Mouse (Mus musculus) liver, embryonic 13.5 days (tissue): ENCODE measurements around the gene 1700020N01Rik. TPM values are rescaled to one million over a fixed set of nuclear protein-coding genes. Genes with fewer than 3 reads are reported as not detected.

ENCODE experiments used
- ATAC-seq: fragments of 200-750 bp; cut with Nextera tagmentation; 2 replicates; pipeline ENCODE4 v1.8.0; 2017; ENCODE audit warnings: low read depth, mild to moderate bottlenecking, moderate number of reproducible peaks, moderate library complexity
- DNase-seq: peaks from one replicate; pipeline ENCODE4 v3.0.0; 2022
- H3K27ac ChIP-seq: fragments of 300-500 bp; sonication (generic); 2 replicates; pipeline ENCODE4 v1.5.1; 2015; ENCODE audit warnings: moderate library complexity, mild to moderate bottlenecking, inconsistent platforms
- H3K27me3 ChIP-seq: fragments of 300-500 bp; sonication (generic); 2 replicates; pipeline ENCODE4 v1.6.1; 2015; ENCODE audit warnings: mild to moderate bottlenecking, inconsistent platforms
- H3K36me3 ChIP-seq: fragments of 300-500 bp; sonication (generic); 2 replicates; pipeline ENCODE4 v1.6.1; 2015; ENCODE audit warnings: mild to moderate bottlenecking, inconsistent platforms
- H3K4me1 ChIP-seq: fragments of 300-500 bp; sonication (generic); replicated peaks from 2 replicates; pipeline ENCODE4 v1.6.1; 2015; ENCODE audit warnings: inconsistent platforms
- H3K4me2 ChIP-seq: fragments of 300-500 bp; sonication (generic); 2 replicates; pipeline ENCODE4 v1.6.1; 2015; ENCODE audit warnings: inconsistent platforms, mild to moderate bottlenecking, moderate library complexity
- H3K4me3 ChIP-seq: fragments of 300-500 bp; sonication (generic); replicated peaks from 2 replicates; pipeline ENCODE4 v1.5.1; 2015; ENCODE audit warnings: mild to moderate bottlenecking, inconsistent platforms
- H3K9ac ChIP-seq: fragments of 300-500 bp; sonication (generic); 2 replicates; pipeline ENCODE4 v1.6.1; 2015; ENCODE audit warnings: mild to moderate bottlenecking, inconsistent platforms
- H3K9me3 ChIP-seq: fragments of 300-500 bp; sonication (generic); replicated peaks from 2 replicates; pipeline ENCODE4 v1.6.1; 2016; ENCODE audit warnings: inconsistent platforms
- WGBS: fragments of 180-500 bp; shearing (Covaris S2); methylation state at CpG from one replicate; pipeline ENCODE4 v1.1.7; 2015; ENCODE audit not compliant: insufficient replicate concordance; 5-methylcytosine and 5-hydroxymethylcytosine counted together
- polyA plus RNA-seq: library from polyadenylated mRNA; unstranded; fragments of >200 nt; fragmentation: Nextera tagmentation; extraction: Ambion mirVana; gene quantifications from 2 replicates; pipeline ENCODE4 v1.2.1, GENCODE M21; 2015

Gene 1700020N01Rik
- polyA plus RNA-seq, 1 experiment from 2014 or later: not detected

- Histone ChIP-seq H3K36me3 (no peaks in the 10 kb centered on the region), H3K4me3 (no peak overlapping the region), H3K9me3 (no peaks in the 10 kb centered on the region), H3K4me2 (no peak overlapping the region), H3K27me3 (no peaks in the 10 kb centered on the region), H3K4me1 (no peaks in the 10 kb centered on the region), H3K9ac (no peak overlapping the region), H3K27ac (no peak overlapping the region)
- ATAC-seq (no peak), DNase-seq (no peak)
- 68% methylated on average over 5 of the region's 5 CpGs for WGBS
These were observed 28.8 kb upstream of the 1700020N01Rik start for GRCm38 (mm10) chr10:21564189-21564588.

DNA sequence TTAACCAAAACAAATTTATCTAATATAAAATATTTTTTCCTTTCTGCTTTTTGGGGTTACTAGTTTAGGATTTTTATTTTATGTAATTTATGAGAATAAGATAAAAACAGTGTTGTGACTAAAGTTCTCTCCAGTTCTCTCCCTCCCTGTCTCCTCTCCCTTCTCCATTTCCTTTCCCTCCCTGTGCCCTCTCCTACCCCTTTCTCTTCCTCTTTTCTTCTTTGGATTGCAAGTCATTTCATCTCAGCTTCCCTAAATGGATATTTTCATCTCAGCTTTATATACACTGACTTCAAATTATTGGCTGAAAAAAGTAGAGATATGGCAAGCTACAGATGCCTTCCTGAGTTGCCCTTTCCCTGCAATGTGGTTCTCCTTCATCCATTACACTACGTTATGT, 26.9 kb upstream of the 1700020N01Rik start:
- Histone ChIP-seq H3K9ac (no peak overlapping the region), H3K27ac (no peak overlapping the region), H3K4me1 (no peaks in the 10 kb centered on the region), H3K4me2 (no peak overlapping the region), H3K4me3 (no peak overlapping the region), H3K27me3 (no peaks in the 10 kb centered on the region), H3K9me3 (no peaks in the 10 kb centered on the region), H3K36me3 (no peaks in the 10 kb centered on the region)
- DNase-seq (no peak), ATAC-seq (no peak)
- 71% methylated on average over 1 of the region's 1 CpGs for WGBS

- Histone ChIP-seq H3K4me2 (no peak overlapping the region), H3K27ac (no peak overlapping the region), H3K9me3 (no peaks in the 10 kb centered on the region), H3K4me3 (no peak overlapping the region), H3K4me1 (no peaks in the 10 kb centered on the region), H3K36me3 (no peaks in the 10 kb centered on the region), H3K27me3 (no peaks in the 10 kb centered on the region), H3K9ac (no peak overlapping the region)
- ATAC-seq: no peak
- WGBS: 76% methylated on average over 4 of the region's 4 CpGs
- no peak for DNase-seq
These were observed 21.3 kb upstream of the 1700020N01Rik start for GRCm38 (mm10) chr10:21571615-21572014.

- no peaks in the 10 kb centered on the region for H3K9me3 ChIP-seq
- WGBS: 51% methylated on average over 4 of the region's 4 CpGs
- no peak overlapping the region for H3K27ac ChIP-seq
- no peaks in the 10 kb centered on the region for H3K27me3 ChIP-seq
- ATAC-seq (no peak), DNase-seq (no peak)
- no peaks in the 10 kb centered on the region for H3K4me1 ChIP-seq
- no peak overlapping the region for H3K4me3 ChIP-seq
- H3K36me3 ChIP-seq: no peaks in the 10 kb centered on the region
- no peak overlapping the region for H3K4me2 ChIP-seq
- no peak overlapping the region for H3K9ac ChIP-seq
These were observed 19.2 kb upstream of the 1700020N01Rik start for GRCm38 (mm10) chr10:21573713-21574112.

GRCm38 (mm10) chr10:21575806-21576378, 17.1 kb upstream of the 1700020N01Rik start:
- Histone ChIP-seq H3K27me3 (no peaks in the 10 kb centered on the region), H3K4me1 (no peaks in the 10 kb centered on the region), H3K36me3 (no peaks in the 10 kb centered on the region), H3K4me3 (no peak overlapping the region), H3K4me2 (no peak overlapping the region), H3K27ac (no peak overlapping the region), H3K9me3 (no peaks in the 10 kb centered on the region), H3K9ac (no peak overlapping the region)
- ATAC-seq (no peak), DNase-seq (no peak)
- WGBS: 71% methylated on average over 11 of the region's 11 CpGs

- H3K4me3 ChIP-seq: no peak overlapping the region
- H3K9me3 ChIP-seq: no peaks in the 10 kb centered on the region
- ATAC-seq (no peak), DNase-seq (no peak)
- no peaks in the 10 kb centered on the region for H3K4me1 ChIP-seq
- H3K9ac ChIP-seq: no peak overlapping the region
- H3K27me3 ChIP-seq: no peaks in the 10 kb centered on the region
- no peak overlapping the region for H3K4me2 ChIP-seq
- WGBS: 73% methylated on average over 6 of the region's 6 CpGs
- H3K36me3 ChIP-seq: no peaks in the 10 kb centered on the region
- no peak overlapping the region for H3K27ac ChIP-seq
These were observed 15.1 kb upstream of the 1700020N01Rik start for GRCm38 (mm10) chr10:21577798-21578197.

- H3K9ac ChIP-seq: no peak overlapping the region
- no peak for ATAC-seq
- H3K4me1 ChIP-seq: no peaks in the 10 kb centered on the region
- no peaks in the 10 kb centered on the region for H3K27me3 ChIP-seq
- H3K36me3 ChIP-seq: no peaks in the 10 kb centered on the region
- no peak overlapping the region for H3K4me2 ChIP-seq
- 50% methylated on average over 1 of the region's 1 CpGs for WGBS
- H3K27ac ChIP-seq: no peak overlapping the region
- H3K4me3 ChIP-seq: no peak overlapping the region
- no peak for DNase-seq
- no peaks in the 10 kb centered on the region for H3K9me3 ChIP-seq
These were observed 11.4 kb upstream of the 1700020N01Rik start for GRCm38 (mm10) chr10:21581546-21581945.

DNA sequence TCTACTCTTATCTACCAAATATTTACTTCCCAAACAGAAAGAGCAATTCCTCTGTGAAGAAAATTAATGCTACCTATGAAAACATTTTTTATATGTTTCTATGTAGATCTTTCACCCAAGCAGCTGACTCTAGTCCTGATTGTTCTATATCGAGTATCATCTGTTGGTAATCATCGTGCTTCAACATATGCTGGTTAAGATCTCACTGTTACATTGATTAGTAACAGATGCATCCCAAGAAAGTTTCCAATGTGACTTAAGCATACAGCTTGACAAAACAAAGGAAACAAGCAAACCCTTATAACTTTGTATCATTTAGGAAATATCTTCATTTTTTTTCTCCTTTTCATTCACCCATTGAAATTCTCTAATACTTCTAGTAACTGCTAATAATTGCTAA, 5.9 kb upstream of the 1700020N01Rik start:
- no peak for DNase-seq
- Histone ChIP-seq H3K27me3 (no peaks in the 10 kb centered on the region), H3K9me3 (no peaks in the 10 kb centered on the region), H3K4me2 (no peak overlapping the region), H3K27ac (no peak overlapping the region), H3K36me3 (no peaks in the 10 kb centered on the region), H3K9ac (no peak overlapping the region), H3K4me3 (no peak overlapping the region), H3K4me1 (no peaks in the 10 kb centered on the region)
- 73% methylated on average over 2 of the region's 2 CpGs for WGBS
- no peak for ATAC-seq

GRCm38 (mm10) chr10:21588007-21588852, 4.7 kb upstream of the 1700020N01Rik start:
- 62% methylated on average over 4 of the region's 4 CpGs for WGBS
- Histone ChIP-seq H3K36me3 (no peaks in the 10 kb centered on the region), H3K4me3 (no peak overlapping the region)

DNA sequence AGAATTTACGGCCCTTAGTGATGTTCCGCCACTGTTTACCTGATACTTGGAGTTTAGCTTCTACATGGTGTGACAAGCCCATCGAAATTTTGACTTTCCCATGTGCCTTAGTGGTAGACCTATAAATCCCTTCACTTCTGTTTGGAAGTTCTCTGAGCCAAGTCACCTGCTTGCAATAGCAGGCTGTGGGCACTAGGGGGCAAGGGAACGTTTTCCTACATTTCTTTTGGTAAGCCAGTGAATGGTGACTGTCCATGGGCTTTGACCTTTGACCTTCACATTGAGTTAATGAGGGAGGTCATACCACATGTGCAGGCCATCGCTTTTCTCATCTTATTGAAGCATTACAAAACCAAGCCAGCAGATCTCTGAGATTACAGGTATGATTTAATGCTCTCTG, 8.0 kb downstream of the 1700020N01Rik start:
- Histone ChIP-seq H3K36me3 (no peaks in the 10 kb centered on the region), H3K27me3 (no peaks in the 10 kb centered on the region), H3K4me3 (no peak overlapping the region), H3K27ac (no peak overlapping the region), H3K9ac (no peak overlapping the region), H3K9me3 (no peaks in the 10 kb centered on the region), H3K4me1 (peaks cover 7% of the 10 kb centered on the region; the same call in 1 of the 2 replicates), H3K4me2 (no peak overlapping the region)
- WGBS: 32% methylated on average over 5 of the region's 5 CpGs
- no peak for ATAC-seq
- DNase-seq: peak; percentile 2

More at GRCm38 (mm10) chr10:21588007-21588852, 4.7 kb upstream of the 1700020N01Rik start:
- Histone ChIP-seq H3K4me2 (no peak overlapping the region), H3K27ac (no peak overlapping the region), H3K4me1 (no peaks in the 10 kb centered on the region), H3K9me3 (no peaks in the 10 kb centered on the region), H3K9ac (no peak overlapping the region), H3K27me3 (no peaks in the 10 kb centered on the region)
- ATAC-seq (no peak), DNase-seq (no peak)

DNA sequence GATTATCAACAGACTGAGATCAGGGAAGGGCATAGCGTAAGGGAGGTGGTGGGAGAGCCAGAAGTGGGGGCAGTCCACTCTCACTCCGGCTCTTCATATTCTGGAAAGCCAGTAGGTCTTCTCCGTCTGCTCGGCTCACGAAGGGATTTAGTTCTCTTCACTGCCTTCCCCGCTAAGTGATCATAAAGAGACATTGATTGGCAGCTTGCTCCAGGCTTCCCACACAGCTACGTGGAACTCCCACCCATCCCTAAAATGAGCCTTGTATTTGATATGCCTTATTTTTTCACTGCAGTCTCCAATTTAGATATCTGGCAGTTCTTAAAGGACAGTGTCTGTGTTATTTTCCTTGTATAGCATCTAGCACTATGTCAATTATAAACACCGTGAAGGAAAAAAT, 11.5 kb downstream of the 1700020N01Rik start:
- H3K4me2 ChIP-seq: no peak overlapping the region
- WGBS: 75% methylated on average over 8 of the region's 8 CpGs
- ATAC-seq: no peak
- H3K27ac ChIP-seq: no peak overlapping the region
- no peaks in the 10 kb centered on the region for H3K9me3 ChIP-seq
- H3K36me3 ChIP-seq: no peaks in the 10 kb centered on the region
- H3K4me3 ChIP-seq: no peak overlapping the region
- no peaks in the 10 kb centered on the region for H3K27me3 ChIP-seq
- H3K4me1 ChIP-seq: peaks cover 7% of the 10 kb centered on the region; the same call in 1 of the 2 replicates
- DNase-seq: no peak
- H3K9ac ChIP-seq: no peak overlapping the region
